Mouse (Mus musculus) right cerebral cortex, postnatal 4 days (tissue): ENCODE results near the gene Ptprk.
A peak's percentile ranks its signal among the peaks of the same experiment; 100 is the strongest.

Source experiments
- DNase-seq: peaks from one replicate; pipeline ENCODE4 v3.0.0-alpha.2; 2022

Gene Ptprk

GRCm38 (mm10) chr10:28458027-28458426, 383.4 kb downstream of the Ptprk start:
- DNase-seq = no peak

GRCm38 (mm10) chr10:28459963-28460362, 385.3 kb downstream of the Ptprk start:
- no peak for DNase-seq

- no peak for DNase-seq
These were observed 389.1 kb downstream of the Ptprk start for GRCm38 (mm10) chr10:28463706-28464105.

GRCm38 (mm10) chr10:28464766-28465548, 390.3 kb downstream of the Ptprk start:
- DNase-seq = no peak

GRCm38 (mm10) chr10:28485574-28485973, 411.0 kb downstream of the Ptprk start:
- DNase-seq = peak; percentile 10

GRCm38 (mm10) chr10:28491006-28491405, 416.4 kb downstream of the Ptprk start:
- no peak for DNase-seq

- DNase-seq = no peak
These were observed 417.6 kb downstream of the Ptprk start for GRCm38 (mm10) chr10:28492206-28492605.

GRCm38 (mm10) chr10:28492870-28493269, 418.2 kb downstream of the Ptprk start:
- peak; percentile 8 for DNase-seq

GRCm38 (mm10) chr10:28493271-28493861, 418.7 kb downstream of the Ptprk start:
- peak; percentile 28 for DNase-seq

GRCm38 (mm10) chr10:28497791-28498190, 423.2 kb downstream of the Ptprk start:
- DNase-seq = no peak

- DNase-seq = no peak
These were observed 423.9 kb downstream of the Ptprk start for GRCm38 (mm10) chr10:28498504-28498903.

GRCm38 (mm10) chr10:28513601-28514000, 439.0 kb downstream of the Ptprk start:
- DNase-seq = no peak

- no peak for DNase-seq
These were observed 441.5 kb downstream of the Ptprk start for GRCm38 (mm10) chr10:28516147-28516546.

GRCm38 (mm10) chr10:28518297-28518696, 443.7 kb downstream of the Ptprk start:
- DNase-seq = no peak

- DNase-seq = no peak
These were observed 445.2 kb downstream of the Ptprk start for GRCm38 (mm10) chr10:28519861-28520260.

GRCm38 (mm10) chr10:28523992-28524735, 449.5 kb downstream of the Ptprk start:
- no peak for DNase-seq

- no peak for DNase-seq
These were observed 466.0 kb downstream of the Ptprk start for GRCm38 (mm10) chr10:28540595-28540994.

- DNase-seq = no peak
These were observed 468.1 kb downstream of the Ptprk start for GRCm38 (mm10) chr10:28542754-28543153.

GRCm38 (mm10) chr10:28550549-28550948, 475.9 kb downstream of the Ptprk start:
- no peak for DNase-seq

- no peak for DNase-seq
These were observed 477.4 kb downstream of the Ptprk start for GRCm38 (mm10) chr10:28552068-28552467.

GRCm38 (mm10) chr10:28564110-28564674, 489.6 kb downstream of the Ptprk start:
- no peak for DNase-seq

GRCm38 (mm10) chr10:28566378-28566777, 491.8 kb downstream of the Ptprk start:
- DNase-seq = no peak

- DNase-seq = no peak
These were observed 492.2 kb downstream of the Ptprk start for GRCm38 (mm10) chr10:28566828-28567227.
